Mouse (Mus musculus): Measurements from ENCODE around the gene Vangl1. TPM values are rescaled to one million over a fixed set of nuclear protein-coding genes. Genes with fewer than 3 reads are reported as not detected.

Vangl1 gene
- total and polyA plus RNA-seq, 2 experiments from 2014 or later = 7.1 to 16.8 TPM

- no peak for ATAC-seq (ENCODE audit: low FRiP score)
- no peak overlapping the region for H3K9ac ChIP-seq (replicated peaks; ENCODE audit: low read length, poor library complexity, severe bottlenecking)
- no peaks in the 10 kb centered on the region for H3K27me3 ChIP-seq (ENCODE audit: insufficient read depth, low read length)
- no peaks in the 10 kb centered on the region for H3K36me3 ChIP-seq (ENCODE audit: insufficient read depth, low read length)
- no peak overlapping the region for H3K4me2 ChIP-seq (ENCODE audit: low read depth, low read length, poor library complexity, severe bottlenecking)
- no peaks in the 10 kb centered on the region for H3K4me1 ChIP-seq (ENCODE audit: insufficient read depth, low read length)
- H3K9me3 ChIP-seq (ENCODE audit: low read length) = no peaks in the 10 kb centered on the region
- WGBS = 39% methylated on average over 1 of the region's 1 CpGs
- no peak for TF ChIP-seq CTCF (IDR thresholded peaks at IDR 0.05)
- H3K4me3 ChIP-seq (ENCODE audit: low read depth, low read length) = no peak overlapping the region
- DNase-seq (ENCODE audit: low spot score) = no peak
- H3K27ac ChIP-seq (ENCODE audit: low read depth, low read length) = no peak overlapping the region
These were observed 78.9 kb downstream of the Vangl1 start for GRCm38 (mm10) chr3:102125546-102125945.

DNA sequence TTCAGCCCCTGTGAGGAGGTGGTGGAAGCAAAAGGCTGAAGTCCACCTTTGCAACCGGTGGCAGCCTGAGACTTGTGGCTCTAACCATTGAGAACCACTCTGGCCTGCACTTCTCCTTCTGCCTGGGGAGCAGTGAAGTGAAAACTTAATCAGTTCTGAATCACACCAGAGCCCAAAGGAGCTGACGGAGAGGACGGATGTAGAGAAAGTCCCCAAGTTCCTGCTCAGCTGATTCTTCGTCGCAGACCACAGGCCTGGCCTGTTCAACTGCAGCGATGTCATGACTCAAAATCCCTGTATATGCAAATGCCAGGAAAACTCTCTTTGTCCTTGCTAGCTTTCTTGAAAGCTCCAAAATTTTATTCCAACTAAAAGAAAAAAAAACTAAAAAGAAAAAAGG, 80.8 kb downstream of the Vangl1 start:
- Histone ChIP-seq H3K9ac (replicated peaks; ENCODE audit: low read length, poor library complexity, severe bottlenecking) (no peak overlapping the region), H3K27ac (ENCODE audit: low read depth, low read length) (no peak overlapping the region), H3K4me2 (ENCODE audit: low read depth, low read length, poor library complexity, severe bottlenecking) (no peak overlapping the region), H3K4me1 (ENCODE audit: insufficient read depth, low read length) (no peaks in the 10 kb centered on the region), H3K36me3 (ENCODE audit: insufficient read depth, low read length) (no peaks in the 10 kb centered on the region), H3K4me3 (ENCODE audit: low read depth, low read length) (no peak overlapping the region), H3K9me3 (ENCODE audit: low read length) (no peaks in the 10 kb centered on the region), H3K27me3 (ENCODE audit: insufficient read depth, low read length) (no peaks in the 10 kb centered on the region)
- DNase-seq (ENCODE audit: low spot score) (no peak), ATAC-seq (ENCODE audit: low FRiP score) (no peak)
- WGBS = 76% methylated on average over 6 of the region's 6 CpGs
- no peak for TF ChIP-seq CTCF (IDR thresholded peaks at IDR 0.05)

DNA sequence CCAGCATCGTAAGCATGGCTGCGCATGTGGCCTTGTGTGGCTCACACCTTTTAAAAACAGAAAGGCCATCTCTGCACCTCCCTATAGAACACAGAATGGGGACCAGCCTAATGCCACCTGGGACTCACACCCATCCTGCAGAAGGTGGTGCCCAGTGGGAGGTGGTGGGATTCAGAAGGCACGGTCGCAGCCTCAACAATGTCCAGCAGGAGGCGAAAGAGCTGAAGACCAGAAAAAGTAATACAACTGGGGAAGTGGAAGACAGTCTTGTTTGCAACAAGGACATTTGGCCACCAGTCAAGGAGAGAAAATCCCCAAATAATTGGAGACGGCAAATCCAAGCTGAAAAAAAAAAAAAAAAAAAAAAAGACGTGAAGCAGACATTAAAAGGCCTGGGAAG, 82.4 kb downstream of the Vangl1 start:
- no peaks in the 10 kb centered on the region for H3K9me3 ChIP-seq (ENCODE audit: low read length)
- 64% methylated on average over 7 of the region's 7 CpGs for WGBS

DNA sequence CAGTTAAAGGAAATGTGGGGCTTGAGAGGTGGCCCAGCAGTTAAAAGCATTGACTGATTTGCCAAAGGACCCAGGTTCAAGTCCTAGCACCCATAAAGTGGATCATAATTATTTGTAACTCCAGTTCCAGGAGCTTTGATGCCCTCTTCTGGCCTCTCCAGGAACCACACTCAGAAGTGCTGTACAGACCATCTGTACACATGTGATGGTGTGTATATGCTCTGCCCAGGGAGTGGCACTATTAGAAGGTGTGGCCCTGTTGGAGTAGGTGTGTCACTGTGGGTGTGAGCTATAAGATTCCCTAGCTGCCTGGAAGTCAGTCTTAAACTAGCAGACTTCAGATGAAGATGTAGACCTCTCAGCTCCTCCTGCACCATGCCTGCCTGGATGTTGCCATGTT, 83.5 kb downstream of the Vangl1 start:
- no peak overlapping the region for H3K27ac ChIP-seq (ENCODE audit: low read depth, low read length)
- no peak for DNase-seq (ENCODE audit: low spot score)
- no peak overlapping the region for H3K4me3 ChIP-seq (ENCODE audit: low read depth, low read length)
- no peak overlapping the region for H3K4me2 ChIP-seq (ENCODE audit: low read depth, low read length, poor library complexity, severe bottlenecking)
- H3K36me3 ChIP-seq (ENCODE audit: insufficient read depth, low read length) = no peaks in the 10 kb centered on the region
- ATAC-seq (ENCODE audit: low FRiP score) = no peak
- no peaks in the 10 kb centered on the region for H3K27me3 ChIP-seq (ENCODE audit: insufficient read depth, low read length)
- 0 out of 2 replicates have a peak, but pooled peaks have one; percentile 10 for TF ChIP-seq CTCF (IDR thresholded peaks at IDR 0.05)
- H3K9me3 ChIP-seq (ENCODE audit: low read length) = no peaks in the 10 kb centered on the region
- no peak overlapping the region for H3K9ac ChIP-seq (replicated peaks; ENCODE audit: low read length, poor library complexity, severe bottlenecking)
- H3K4me1 ChIP-seq (ENCODE audit: insufficient read depth, low read length) = no peaks in the 10 kb centered on the region

More for the DNA sequence above, 82.4 kb downstream of the Vangl1 start:
- H3K4me3 ChIP-seq (ENCODE audit: low read depth, low read length) = no peak overlapping the region
- no peak overlapping the region for H3K9ac ChIP-seq (replicated peaks; ENCODE audit: low read length, poor library complexity, severe bottlenecking)
- DNase-seq (ENCODE audit: low spot score) = no peak
- H3K27me3 ChIP-seq (ENCODE audit: insufficient read depth, low read length) = no peaks in the 10 kb centered on the region
- no peak overlapping the region for H3K27ac ChIP-seq (ENCODE audit: low read depth, low read length)
- no peak for ATAC-seq (ENCODE audit: low FRiP score)
- H3K4me1 ChIP-seq (ENCODE audit: insufficient read depth, low read length) = no peaks in the 10 kb centered on the region
- H3K36me3 ChIP-seq (ENCODE audit: insufficient read depth, low read length) = no peaks in the 10 kb centered on the region
- H3K4me2 ChIP-seq (ENCODE audit: low read depth, low read length, poor library complexity, severe bottlenecking) = no peak overlapping the region
- TF ChIP-seq CTCF (IDR thresholded peaks at IDR 0.05) = peak; percentile 58

- Histone ChIP-seq H3K9me3 (ENCODE audit: low read length) (no peaks in the 10 kb centered on the region), H3K4me1 (ENCODE audit: insufficient read depth, low read length) (no peaks in the 10 kb centered on the region), H3K4me3 (ENCODE audit: low read depth, low read length) (no peak overlapping the region), H3K27me3 (ENCODE audit: insufficient read depth, low read length) (no peaks in the 10 kb centered on the region), H3K36me3 (ENCODE audit: insufficient read depth, low read length) (no peaks in the 10 kb centered on the region), H3K4me2 (ENCODE audit: low read depth, low read length, poor library complexity, severe bottlenecking) (no peak overlapping the region), H3K27ac (ENCODE audit: low read depth, low read length) (no peak overlapping the region), H3K9ac (replicated peaks; ENCODE audit: low read length, poor library complexity, severe bottlenecking) (no peak overlapping the region)
- no peak for DNase-seq (ENCODE audit: low spot score)
- ATAC-seq (ENCODE audit: low FRiP score) = peak; percentile 66; the same call in 1 of the 2 replicates
- WGBS = 70% methylated on average over 7 of the region's 7 CpGs
- no peak for TF ChIP-seq CTCF (IDR thresholded peaks at IDR 0.05)
These were observed 92.4 kb downstream of the Vangl1 start for GRCm38 (mm10) chr3:102111979-102112599.

DNA sequence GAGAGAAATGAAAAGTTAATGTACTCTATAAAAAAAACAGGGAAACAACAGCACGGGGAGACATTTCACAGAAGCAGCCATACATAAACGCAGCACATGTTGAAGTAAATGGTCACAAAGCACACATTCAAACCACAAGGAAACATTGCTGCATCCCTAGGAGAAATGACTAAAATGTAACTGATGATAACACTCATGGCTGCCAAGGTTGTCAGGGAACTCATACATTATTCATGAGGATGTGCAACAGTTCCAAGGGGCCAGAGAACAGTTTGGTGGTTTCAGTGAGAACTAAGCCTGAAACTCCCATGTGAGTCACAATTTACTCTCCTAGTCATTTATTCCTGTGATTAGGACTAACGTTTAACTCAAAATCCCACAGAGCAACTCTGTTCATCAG, 96.3 kb downstream of the Vangl1 start:
- Histone ChIP-seq H3K36me3 (ENCODE audit: insufficient read depth, low read length) (no peaks in the 10 kb centered on the region), H3K27me3 (ENCODE audit: insufficient read depth, low read length) (no peaks in the 10 kb centered on the region), H3K4me2 (ENCODE audit: low read depth, low read length, poor library complexity, severe bottlenecking) (no peak overlapping the region), H3K4me3 (ENCODE audit: low read depth, low read length) (no peak overlapping the region), H3K27ac (ENCODE audit: low read depth, low read length) (no peak overlapping the region), H3K9me3 (ENCODE audit: low read length) (no peaks in the 10 kb centered on the region), H3K4me1 (ENCODE audit: insufficient read depth, low read length) (no peaks in the 10 kb centered on the region), H3K9ac (replicated peaks; ENCODE audit: low read length, poor library complexity, severe bottlenecking) (no peak overlapping the region)
- ATAC-seq (ENCODE audit: low FRiP score) (no peak), DNase-seq (ENCODE audit: low spot score) (peak; percentile 48)
- TF ChIP-seq CTCF (IDR thresholded peaks at IDR 0.05) = no peak
- 78% methylated on average over 3 of the region's 3 CpGs for WGBS

Measured in midbrain, postnatal 0 days (tissue).